Mouse (Mus musculus): ENCODE data around the gene Acot1.

DNA sequence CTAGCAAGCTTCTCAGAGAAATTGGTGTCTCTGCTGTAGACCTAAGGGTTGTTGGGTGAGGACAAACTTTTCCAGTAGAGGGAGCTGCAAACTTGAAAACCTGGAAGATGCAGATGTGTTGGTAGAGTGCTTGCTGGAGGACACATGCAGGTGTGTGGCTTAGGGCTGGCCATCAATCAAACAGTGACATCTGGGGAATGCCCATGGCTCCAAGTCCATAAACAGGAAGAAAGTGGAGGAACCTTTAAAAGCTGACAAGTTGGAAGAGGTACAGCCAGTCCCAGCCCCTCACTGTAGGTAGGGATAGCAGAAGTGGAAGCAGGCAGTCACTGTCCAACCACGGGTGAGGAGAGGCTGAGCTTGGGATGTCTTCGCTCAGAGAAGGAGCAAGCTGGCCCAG lies 37.2 kb upstream of the Acot1 start:
- TF ChIP-seq CTCF (IDR thresholded peaks at IDR 0.05; ENCODE audit: low read depth) (peak; percentile 84), EP300 (optimal IDR thresholded peaks at IDR 0.05) (no peak)

All from stomach, postnatal 0 days (tissue).